Mouse (Mus musculus) kidney, embryonic 15.5 days (tissue): ENCODE results near the gene Tbck. TPM values are rescaled to one million over a fixed set of nuclear protein-coding genes. Genes with fewer than 3 reads are reported as not detected.

Source experiments
- ATAC-seq: fragments of 200-750 bp; cut with Nextera tagmentation; replicated peaks from 2 replicates; pipeline ENCODE4 v1.8.0; 2017; ENCODE audit warnings: moderate TSS enrichment; ENCODE audit not compliant: low FRiP score
- H3K27ac ChIP-seq: fragments of 300-500 bp; sonication (generic); 2 replicates; pipeline ENCODE4 v1.5.1; 2015; ENCODE audit warnings: mild to moderate bottlenecking, inconsistent platforms
- H3K27me3 ChIP-seq: fragments of 300-500 bp; sonication (generic); 2 replicates; pipeline ENCODE4 v1.6.1; 2015; ENCODE audit warnings: inconsistent platforms
- H3K36me3 ChIP-seq: fragments of 300-500 bp; sonication (generic); 2 replicates; pipeline ENCODE4 v1.6.1; 2015; ENCODE audit warnings: inconsistent platforms
- H3K4me1 ChIP-seq: fragments of 300-500 bp; sonication (generic); 2 replicates; pipeline ENCODE4 v1.6.1; 2015; ENCODE audit warnings: inconsistent platforms
- H3K4me2 ChIP-seq: fragments of 300-500 bp; sonication (generic); 2 replicates; pipeline ENCODE4 v1.6.1; 2015; ENCODE audit warnings: moderate library complexity, mild to moderate bottlenecking, inconsistent platforms
- H3K4me3 ChIP-seq: fragments of 300-500 bp; sonication (generic); replicated peaks from 2 replicates; pipeline ENCODE4 v1.5.1; 2015; ENCODE audit warnings: mild to moderate bottlenecking, inconsistent platforms
- H3K9ac ChIP-seq: fragments of 300-500 bp; sonication (generic); 2 replicates; pipeline ENCODE4 v1.6.1; 2015; ENCODE audit warnings: mild to moderate bottlenecking, inconsistent platforms
- H3K9me3 ChIP-seq: fragments of 300-500 bp; sonication (generic); replicated peaks from 2 replicates; pipeline ENCODE4 v1.6.1; 2016; ENCODE audit warnings: inconsistent platforms
- WGBS: fragments of 180-500 bp; shearing (Covaris S2); methylation state at CpG from one replicate; pipeline ENCODE4 v1.1.7; 2015; ENCODE audit warnings: mixed read lengths; 5-methylcytosine and 5-hydroxymethylcytosine counted together
- polyA plus RNA-seq: library from polyadenylated mRNA; unstranded; fragments of >200 nt; fragmentation: Nextera tagmentation; extraction: Ambion mirVana; gene quantifications from 2 replicates; pipeline ENCODE4 v1.2.1, GENCODE M21; 2015

Gene Tbck
- polyA plus RNA-seq, 1 experiment from 2014 or later, result 22.6 TPM

- no peak overlapping the region for H3K4me3 ChIP-seq
- H3K4me2 ChIP-seq, result no peak overlapping the region
- 88% methylated on average over 3 of the region's 3 CpGs for WGBS
- no peak for ATAC-seq
- 0 out of 2 replicates have a peak, but pooled peaks cover under 1% of the 10 kb centered on the region for H3K4me1 ChIP-seq
- H3K27me3 ChIP-seq, result no peaks in the 10 kb centered on the region
- 0 out of 2 replicates have a peak, but pooled peaks cover 4% of the 10 kb centered on the region for H3K36me3 ChIP-seq
- no peak overlapping the region for H3K27ac ChIP-seq
- H3K9ac ChIP-seq, result no peak overlapping the region
- no peaks in the 10 kb centered on the region for H3K9me3 ChIP-seq
Observed at GRCm38 (mm10) chr3:132704216-132704615, 20.3 kb downstream of the Tbck start.

GRCm38 (mm10) chr3:132706977-132707376 is 23.0 kb downstream of the Tbck start:
- H3K4me1 ChIP-seq, result no peaks in the 10 kb centered on the region
- no peak overlapping the region for H3K4me3 ChIP-seq
- peaks cover 11% of the 10 kb centered on the region; the same call in 1 of the 2 replicates for H3K36me3 ChIP-seq
- H3K4me2 ChIP-seq, result no peak overlapping the region
- WGBS, result 90% methylated on average over 4 of the region's 4 CpGs
- no peaks in the 10 kb centered on the region for H3K27me3 ChIP-seq
- no peak overlapping the region for H3K9ac ChIP-seq
- H3K9me3 ChIP-seq, result no peaks in the 10 kb centered on the region
- H3K27ac ChIP-seq, result no peak overlapping the region
- no peak for ATAC-seq

GRCm38 (mm10) chr3:132713913-132714312 is 30.0 kb downstream of the Tbck start:
- WGBS, result 27% methylated on average over 5 of the region's 5 CpGs
- Histone ChIP-seq H3K4me3 (no peak overlapping the region), H3K4me2 (no peak overlapping the region), H3K36me3 (peaks cover 9% of the 10 kb centered on the region; the same call in 1 of the 2 replicates), H3K27me3 (no peaks in the 10 kb centered on the region), H3K27ac (no peak overlapping the region), H3K9ac (no peak overlapping the region), H3K9me3 (no peaks in the 10 kb centered on the region), H3K4me1 (no peaks in the 10 kb centered on the region)
- peak; percentile 98 for ATAC-seq

GRCm38 (mm10) chr3:132717316-132717715 is 33.4 kb downstream of the Tbck start:
- Histone ChIP-seq H3K36me3 (peaks cover 17% of the 10 kb centered on the region), H3K4me1 (no peaks in the 10 kb centered on the region), H3K9ac (no peak overlapping the region), H3K9me3 (no peaks in the 10 kb centered on the region), H3K4me3 (no peak overlapping the region), H3K27ac (no peak overlapping the region), H3K27me3 (no peaks in the 10 kb centered on the region), H3K4me2 (no peak overlapping the region)
- ATAC-seq, result no peak
- 95% methylated on average over 4 of the region's 4 CpGs for WGBS

- ATAC-seq, result no peak
- 68% methylated on average over 3 of the region's 3 CpGs for WGBS
- H3K36me3 ChIP-seq, result peaks cover 48% of the 10 kb centered on the region
- H3K27ac ChIP-seq, result no peak overlapping the region
- no peak overlapping the region for H3K9ac ChIP-seq
- no peaks in the 10 kb centered on the region for H3K4me1 ChIP-seq
- H3K4me2 ChIP-seq, result no peak overlapping the region
- H3K27me3 ChIP-seq, result no peaks in the 10 kb centered on the region
- H3K4me3 ChIP-seq, result no peak overlapping the region
- no peaks in the 10 kb centered on the region for H3K9me3 ChIP-seq
Observed at GRCm38 (mm10) chr3:132724326-132724725, 40.4 kb downstream of the Tbck start.

GRCm38 (mm10) chr3:132744287-132745146 is 60.6 kb downstream of the Tbck start:
- H3K4me1 ChIP-seq, result no peaks in the 10 kb centered on the region
- H3K36me3 ChIP-seq, result peaks cover 13% of the 10 kb centered on the region; the same call in 1 of the 2 replicates
- no peaks in the 10 kb centered on the region for H3K27me3 ChIP-seq
- no peak overlapping the region for H3K4me3 ChIP-seq
- H3K4me2 ChIP-seq, result no peak overlapping the region
- no peak overlapping the region for H3K9ac ChIP-seq
- ATAC-seq, result peak; percentile 58; the same call in 1 of the 2 replicates
- peak overlapping the region; percentile 70 for H3K27ac ChIP-seq
- no peaks in the 10 kb centered on the region for H3K9me3 ChIP-seq
- 83% methylated on average over 10 of the region's 10 CpGs for WGBS

- Histone ChIP-seq H3K36me3 (peaks cover 4% of the 10 kb centered on the region; the same call in 1 of the 2 replicates), H3K4me3 (no peak overlapping the region), H3K4me2 (no peak overlapping the region), H3K4me1 (no peaks in the 10 kb centered on the region), H3K9ac (no peak overlapping the region), H3K27ac (no peak overlapping the region), H3K27me3 (no peaks in the 10 kb centered on the region), H3K9me3 (no peaks in the 10 kb centered on the region)
- 29% methylated on average over 3 of the region's 3 CpGs for WGBS
- ATAC-seq, result peak; percentile 90; the same call in 1 of the 2 replicates
Observed at GRCm38 (mm10) chr3:132747036-132747435, 63.1 kb downstream of the Tbck start.

- Histone ChIP-seq H3K27me3 (no peaks in the 10 kb centered on the region), H3K36me3 (peaks cover 3% of the 10 kb centered on the region), H3K4me2 (no peak overlapping the region), H3K9ac (no peak overlapping the region), H3K9me3 (no peaks in the 10 kb centered on the region), H3K27ac (no peak overlapping the region), H3K4me1 (no peaks in the 10 kb centered on the region), H3K4me3 (no peak overlapping the region)
- WGBS, result 80% methylated on average over 14 of the region's 14 CpGs
- no peak for ATAC-seq
Observed at GRCm38 (mm10) chr3:132747766-132748165, 63.8 kb downstream of the Tbck start.

- Histone ChIP-seq H3K9me3 (no peaks in the 10 kb centered on the region), H3K27me3 (no peaks in the 10 kb centered on the region), H3K9ac (no peak overlapping the region), H3K4me2 (no peak overlapping the region), H3K36me3 (peaks cover 9% of the 10 kb centered on the region), H3K4me1 (no peaks in the 10 kb centered on the region), H3K4me3 (no peak overlapping the region), H3K27ac (no peak overlapping the region)
- 89% methylated on average over 3 of the region's 3 CpGs for WGBS
- ATAC-seq, result no peak
Observed at GRCm38 (mm10) chr3:132748750-132749149, 64.8 kb downstream of the Tbck start.

- Histone ChIP-seq H3K4me2 (no peak overlapping the region), H3K27ac (no peak overlapping the region), H3K36me3 (peaks cover 21% of the 10 kb centered on the region), H3K4me3 (no peak overlapping the region), H3K9ac (no peak overlapping the region), H3K9me3 (no peaks in the 10 kb centered on the region), H3K4me1 (no peaks in the 10 kb centered on the region), H3K27me3 (no peaks in the 10 kb centered on the region)
- WGBS, result 77% methylated on average over 4 of the region's 4 CpGs
- ATAC-seq, result no peak
Observed at GRCm38 (mm10) chr3:132752772-132753171, 68.8 kb downstream of the Tbck start.

GRCm38 (mm10) chr3:132756274-132756673 is 72.3 kb downstream of the Tbck start:
- Histone ChIP-seq H3K27me3 (no peaks in the 10 kb centered on the region), H3K36me3 (peaks cover 30% of the 10 kb centered on the region), H3K4me1 (no peaks in the 10 kb centered on the region), H3K4me2 (no peak overlapping the region), H3K9me3 (no peaks in the 10 kb centered on the region), H3K4me3 (no peak overlapping the region), H3K27ac (no peak overlapping the region), H3K9ac (no peak overlapping the region)
- 78% methylated on average over 1 of the region's 1 CpGs for WGBS
- no peak for ATAC-seq

GRCm38 (mm10) chr3:132766033-132766726 is 82.2 kb downstream of the Tbck start:
- Histone ChIP-seq H3K4me1 (0 out of 2 replicates have a peak, but pooled peaks cover 4% of the 10 kb centered on the region), H3K9ac (no peak overlapping the region), H3K27me3 (no peaks in the 10 kb centered on the region), H3K27ac (no peak overlapping the region), H3K4me2 (no peak overlapping the region), H3K36me3 (peaks cover 13% of the 10 kb centered on the region), H3K4me3 (no peak overlapping the region), H3K9me3 (no peaks in the 10 kb centered on the region)
- WGBS, result 92% methylated on average over 17 of the region's 17 CpGs
- no peak for ATAC-seq
